ENCODE assay signal across 16 mouse cellular contexts in the genomic region with DNA sequence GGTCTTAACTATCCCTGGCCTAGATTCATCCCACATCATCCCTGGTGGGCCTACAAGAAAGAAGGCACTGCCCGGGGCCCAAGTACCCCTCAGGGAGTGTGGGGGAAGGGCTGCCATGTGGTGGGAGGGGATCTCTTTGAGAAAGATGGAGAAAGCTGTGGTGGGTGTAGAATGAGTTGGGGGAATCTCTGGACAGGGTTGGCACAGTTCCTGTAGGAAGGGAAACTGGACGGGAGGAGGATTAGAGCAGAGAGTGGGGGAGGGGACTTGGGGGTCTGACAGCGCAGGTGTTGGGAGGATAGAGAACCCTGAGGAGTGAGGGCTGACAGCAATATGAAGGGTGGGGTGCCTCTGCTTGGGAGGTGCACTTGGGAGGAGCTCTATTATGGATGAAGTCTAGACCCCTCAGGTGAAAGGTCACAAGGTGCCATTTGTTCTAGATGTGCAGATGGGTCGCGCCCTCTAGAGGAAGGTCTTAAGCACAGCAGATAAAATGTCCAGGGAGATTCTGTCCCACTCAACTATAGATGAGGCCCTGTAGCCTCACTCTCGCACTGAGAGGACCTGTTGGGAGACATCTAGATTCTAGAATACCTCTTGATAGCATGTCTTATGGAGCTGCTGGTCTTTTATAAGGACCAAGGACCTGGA. TPM values are rescaled to one million over a fixed set of nuclear protein-coding genes. Genes with fewer than 3 reads are reported as not detected.
DNase-seq lines count a peak whose midpoint lies in the region; ATAC-seq and TF ChIP-seq lines count a peak whose summit lies in the region.
"Had no signal": no experiment of that assay in that cellular context is flagged by ENCODE, and none has a peak within 500 bp of the region (broad histone marks: within the 10 kb centered on the region; RNA-seq: fewer than 3 reads in every experiment).

No protein-coding gene starts in this region.

- 40% methylated on average over 6 of the region's 6 CpGs for WGBS in cerebellum, adult 2 months

- intact Hi-C loops in left cerebral cortex, adult 2 months (cut with DNase I): no loop called here

- H3K27me3 ChIP-seq in cerebellum, adult 2 months (ENCODE audit: control insufficient read depth, insufficient read depth, low read length): no peaks in the 10 kb centered on the region

- H3K4me1 ChIP-seq in cerebellum, adult 2 months (ENCODE audit: control insufficient read depth, insufficient read depth, low read length): peaks cover 42% of the 10 kb centered on the region
- H3K4me1 ChIP-seq: heart, embryonic 12.5 days had no signal

- ATAC-seq in cerebellum, adult (ENCODE audit: insufficient number of reproducible peaks, low FRiP score, low TSS enrichment): no peak

- no peak overlapping the region for H3K4me3 ChIP-seq in cerebellum, adult 2 months (replicated peaks; ENCODE audit: insufficient read depth, low read depth, low read length)
- H3K4me3 ChIP-seq in left cerebral cortex, adult 2 months: no peak overlapping the region
- H3K4me3 ChIP-seq: forebrain, embryonic 10.5 days; heart, embryonic 12.5 days; limb, embryonic 10.5 days; myocyte had no signal

- no peak for TF ChIP-seq POLR2A in cerebellum, adult 2 months (IDR thresholded peaks at IDR 0.05; ENCODE audit: borderline replicate concordance, insufficient read depth, low read length)

- TF ChIP-seq CTCF in cerebellum, adult 2 months (IDR thresholded peaks at IDR 0.05; ENCODE audit: borderline replicate concordance, insufficient read depth, low read depth, low read length): peak; percentile 53; the same call in 1 of the 2 replicates
- TF ChIP-seq CTCF in left cerebral cortex, adult 2 months (IDR thresholded peaks at IDR 0.05): peak; percentile 48

- no peak for DNase-seq in cerebellum, adult 2 months
- no peak for DNase-seq in left cerebral cortex, adult 2 months (ENCODE audit: extremely low spot score in 1 of 2, low spot score in 2 of 2)
- no peak for DNase-seq in left cerebral cortex, adult 11 months (ENCODE audit: low spot score)
- peak; percentile 38 for DNase-seq in A20 (ENCODE audit: low read depth, low spot score)
- DNase-seq in cerebellum, postnatal 14 days: peak; percentile 42 to 47
- DNase-seq in layer of hippocampus, adult 8-10 months (ENCODE audit: low spot score in 2 of 2): no peak
- no peak for DNase-seq in urinary bladder, postnatal 4 days (ENCODE audit: low spot score in 2 of 2)
- DNase-seq: adrenal gland, postnatal 10 days; gastrocnemius, postnatal 14 days; kidney, adult 8-10 months; lung, adult 18-20 months had no signal

- H3K27ac ChIP-seq in cerebellum, adult 2 months (ENCODE audit: insufficient read depth, low read length): no peak overlapping the region
- H3K27ac ChIP-seq in left cerebral cortex, adult 2 months: no peak overlapping the region
- H3K27ac ChIP-seq: forebrain, embryonic 10.5 days; limb, embryonic 10.5 days had no signal

RNA-seq across cellular contexts. Expression of a gene that starts 10.4 kb away (rescaled TPM):
- 9.0 and 11.4 TPM in 2 replicates for polyA plus RNA-seq in cerebellum, adult 2 months (2012; rRNA removed)
- 1 to 10 TPM; 5.4 to 6.2 TPM for total RNA-seq in left cerebral cortex, adult 2 months (2021)
- 1 to 10 TPM; 4.9 to 6.4 (median 5.6) TPM for total RNA-seq in layer of hippocampus, adult 8-10 months (2022)
- polyA plus RNA-seq: myocyte had no signal

RNA-seq across cellular contexts. Expression of a gene that starts 23.7 kb away (rescaled TPM):
- polyA plus RNA-seq in cerebellum, adult 2 months (2012; rRNA removed): 9.5 and 11.6 TPM in 2 replicates
- total RNA-seq in left cerebral cortex, adult 2 months (2021): 1 to 10 TPM; 5.0 to 5.3 TPM
- 1 to 10 TPM; 1.4 to 2.3 (median 2.0) TPM for total RNA-seq in layer of hippocampus, adult 8-10 months (2022)
- polyA plus RNA-seq: heart, embryonic 12.5 days; limb, embryonic 10.5 days; myocyte had no signal

RNA-seq across cellular contexts. Expression of a gene that starts 40.2 kb away (rescaled TPM):
- polyA plus RNA-seq in cerebellum, adult 2 months (2012; rRNA removed): 131 and 133 TPM in 2 replicates
- total RNA-seq in left cerebral cortex, adult 2 months (2021): 10 to 100 TPM; 55.5 to 60.5 TPM
- 10 to 100 TPM; 39.5 to 56.6 (median 50.7) TPM for total RNA-seq in layer of hippocampus, adult 8-10 months (2022)

RNA-seq across cellular contexts. Expression of a gene that starts 52.9 kb away (rescaled TPM):
- polyA plus RNA-seq in cerebellum, adult 2 months (2012; rRNA removed): 1.2 and 1.4 TPM in 2 replicates
- total RNA-seq in left cerebral cortex, adult 2 months (2021): 1 to 10 TPM; 2.0 to 2.1 TPM
- 1 to 10 TPM; 1.6 to 5.9 (median 3.6) TPM for total RNA-seq in layer of hippocampus, adult 8-10 months (2022)

Comparison
In these comparisons a context has a peak if more than half of its experiments do, and no peak if none do; other contexts are left out.
1. DNase-seq: peak in A20 (single experiment) and cerebellum, postnatal 14 days (2 of 2); none in cerebellum, adult 2 months (0 of 2), left cerebral cortex, adult 2 months (0 of 2), left cerebral cortex, adult 11 months (single experiment), layer of hippocampus, adult 8-10 months (0 of 2) and urinary bladder, postnatal 4 days (0 of 2).